Mouse (Mus musculus) right cerebral cortex, postnatal 10 days (tissue): Measurements from ENCODE around the gene Tab1.
"Not testable (repeated sequence)": the region's sequence is repeated elsewhere in the genome, so short reads cannot be mapped to it uniquely, and the experiment has no call there.

ENCODE experiments used
- DNase-seq, 2 experiments: peaks; one replicate each; pipeline ENCODE4 v3.0.0; 2021; ENCODE audit warnings: low spot score in 2 of 2

Gene Tab1

GRCm38 (mm10) chr15:80105490-80106410, 27.2 kb upstream of the Tab1 start:
- no peak for DNase-seq

DNA sequence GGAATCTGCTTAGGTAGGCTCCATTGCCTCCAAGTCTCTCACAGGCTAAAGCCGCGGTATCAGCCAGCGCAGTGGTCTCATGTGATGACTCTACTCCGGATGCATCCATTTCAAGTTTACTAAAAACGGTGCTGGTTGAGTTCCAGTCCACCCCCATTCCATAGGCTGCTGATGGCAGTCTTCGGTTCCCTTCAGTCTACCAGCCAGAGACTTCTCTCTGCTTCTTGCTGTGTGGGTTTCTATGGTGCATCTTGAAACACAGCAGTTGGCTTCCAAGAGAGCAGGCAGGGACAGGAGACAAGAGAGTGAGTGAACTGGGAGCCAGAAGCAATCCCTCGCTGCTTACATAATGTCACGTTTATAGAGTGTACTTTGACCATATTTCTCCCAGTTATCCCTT, 25.8 kb upstream of the Tab1 start:
- no peak for DNase-seq

DNA sequence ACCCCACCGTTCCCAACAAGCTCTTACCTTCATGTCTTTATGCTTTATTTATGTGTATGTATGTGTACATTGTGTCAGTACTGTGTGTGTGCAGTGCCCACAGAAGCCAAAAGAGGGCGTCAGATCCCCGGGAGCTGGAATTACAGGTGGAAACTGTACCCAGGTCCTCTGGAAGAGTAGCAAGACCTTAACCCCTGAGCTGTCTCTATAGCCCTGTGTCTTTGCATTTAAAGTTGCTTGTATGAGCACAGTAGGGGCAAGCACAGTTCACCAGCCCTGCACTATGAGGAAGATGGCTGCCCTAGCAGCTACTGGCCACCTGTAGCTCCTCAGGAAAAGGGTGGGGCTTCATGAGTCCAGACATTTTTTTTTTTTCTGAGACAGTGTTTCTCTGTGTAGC, 25.4 kb upstream of the Tab1 start:
- DNase-seq, result no peak

DNA sequence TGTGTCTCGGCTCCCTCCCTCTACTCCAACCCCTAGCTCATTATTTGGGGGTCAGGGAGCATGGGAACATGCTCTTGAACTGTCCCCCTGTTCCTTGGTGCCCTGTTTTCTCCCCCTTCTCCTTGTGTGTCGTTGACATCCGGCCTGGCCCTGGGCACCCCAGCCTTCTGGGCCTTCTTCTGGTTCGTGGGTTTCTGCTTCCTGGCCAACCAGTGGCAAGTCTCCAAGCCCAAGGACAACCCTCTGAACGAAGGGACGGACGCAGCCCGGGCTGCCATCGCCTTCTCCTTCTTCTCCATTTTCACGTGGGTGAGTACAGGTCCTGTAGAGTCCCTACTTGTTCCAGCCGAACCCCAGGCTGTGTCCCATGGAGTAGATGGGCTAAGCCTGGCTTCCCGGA, 21.5 kb upstream of the Tab1 start:
- DNase-seq, result no peak

DNA sequence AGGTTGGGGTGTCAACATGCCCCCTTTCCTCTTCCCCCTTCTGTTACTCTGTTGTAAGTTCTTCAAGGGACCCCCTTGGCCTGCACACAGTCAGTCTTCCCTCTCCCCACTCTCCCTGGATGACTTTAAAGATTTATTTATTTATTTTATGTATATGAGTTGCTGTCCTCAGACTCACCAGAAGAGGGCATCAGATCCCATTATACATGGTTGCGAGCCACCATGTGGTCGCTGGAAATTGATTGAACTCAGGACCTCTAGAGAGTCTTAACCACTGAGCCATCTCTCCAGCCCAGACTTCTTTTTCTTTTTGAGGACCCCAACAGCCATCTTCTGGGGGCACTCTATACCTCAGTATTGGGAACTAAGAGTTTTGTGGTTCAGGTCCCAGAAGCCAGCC, 20.4 kb upstream of the Tab1 start:
- DNase-seq, result no peak

DNA sequence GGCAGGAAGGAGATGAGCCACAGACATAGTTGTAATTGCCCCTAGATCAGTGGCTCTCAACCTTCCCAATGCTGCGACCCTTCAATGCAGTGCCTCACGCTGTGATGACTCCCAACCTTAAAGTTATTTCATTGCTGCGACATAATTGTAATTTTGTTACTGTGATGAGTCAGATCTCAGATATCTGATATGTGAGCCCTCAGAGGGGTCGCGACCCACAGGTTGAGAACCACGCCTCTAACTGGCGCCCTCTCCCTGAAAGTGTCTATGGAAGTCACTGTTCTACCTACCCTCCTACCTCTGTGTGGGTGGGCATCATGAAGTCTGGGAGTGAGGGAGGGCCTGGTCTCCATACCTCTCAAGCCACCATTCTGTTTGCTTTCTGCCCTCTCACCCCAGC, 18.5 kb upstream of the Tab1 start:
- no peak for DNase-seq

DNA sequence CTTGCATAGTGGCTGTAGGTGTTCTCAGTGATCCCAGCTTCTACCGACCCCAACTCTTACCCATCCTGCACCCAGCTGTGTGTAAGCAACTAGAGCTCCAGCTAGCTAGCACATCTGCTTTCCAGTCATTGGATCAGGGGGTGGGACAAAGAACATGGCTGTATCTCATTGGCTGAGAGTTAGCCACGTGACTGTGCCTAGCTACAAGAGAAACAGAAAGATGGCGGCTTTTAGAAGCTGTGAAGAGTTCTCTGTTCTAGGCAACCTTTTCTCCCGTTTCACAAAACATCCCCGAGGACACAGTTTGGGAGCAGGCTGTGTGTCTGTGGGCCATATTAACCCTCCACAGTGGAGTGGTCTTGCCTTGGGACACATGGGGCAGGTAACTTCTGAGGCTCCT, 17.7 kb upstream of the Tab1 start:
- no peak for DNase-seq

GRCm38 (mm10) chr15:80115866-80116794, 16.8 kb upstream of the Tab1 start:
- no peak for DNase-seq

DNA sequence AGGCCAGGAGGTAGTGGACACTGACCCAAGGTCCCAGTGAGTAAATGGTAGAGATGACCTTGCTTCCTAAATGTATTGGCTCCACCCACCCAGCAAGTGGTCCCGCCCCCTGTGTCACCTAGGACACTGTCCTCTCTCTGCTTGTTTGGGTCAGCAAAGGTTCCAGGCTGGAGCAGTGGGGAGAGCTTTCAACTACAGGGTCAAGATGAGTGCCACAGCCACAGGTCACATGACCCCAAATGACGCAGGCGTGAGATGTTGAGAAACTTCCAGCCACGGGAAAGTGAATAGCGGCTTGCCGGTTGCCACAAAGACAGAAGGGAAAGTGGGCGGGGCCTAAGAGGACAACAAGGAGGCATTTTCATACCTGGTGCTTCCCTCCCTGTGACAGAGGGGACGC, 15.8 kb upstream of the Tab1 start:
- no peak for DNase-seq

DNA sequence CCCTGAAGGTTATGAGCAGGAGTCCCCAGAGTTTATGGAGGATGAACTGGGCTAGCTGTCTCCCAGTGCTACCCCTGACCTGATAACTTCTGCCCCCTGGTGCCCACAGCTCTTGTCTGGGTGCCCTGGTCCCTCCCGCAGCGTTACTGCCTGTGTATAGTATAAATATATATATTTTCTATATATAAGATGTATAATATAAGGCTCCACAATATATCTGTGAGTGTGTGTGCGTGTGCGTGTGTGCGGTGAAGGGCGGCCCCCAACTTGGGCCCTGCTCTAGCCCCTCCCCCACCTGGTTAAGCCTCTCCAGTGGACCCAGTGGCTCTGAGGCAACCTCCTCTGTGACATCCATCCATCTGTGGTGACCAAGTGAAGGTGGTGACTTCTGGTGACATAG, 13.9 kb upstream of the Tab1 start:
- peak in 1 of 2 experiments; percentile 31 for DNase-seq

DNA sequence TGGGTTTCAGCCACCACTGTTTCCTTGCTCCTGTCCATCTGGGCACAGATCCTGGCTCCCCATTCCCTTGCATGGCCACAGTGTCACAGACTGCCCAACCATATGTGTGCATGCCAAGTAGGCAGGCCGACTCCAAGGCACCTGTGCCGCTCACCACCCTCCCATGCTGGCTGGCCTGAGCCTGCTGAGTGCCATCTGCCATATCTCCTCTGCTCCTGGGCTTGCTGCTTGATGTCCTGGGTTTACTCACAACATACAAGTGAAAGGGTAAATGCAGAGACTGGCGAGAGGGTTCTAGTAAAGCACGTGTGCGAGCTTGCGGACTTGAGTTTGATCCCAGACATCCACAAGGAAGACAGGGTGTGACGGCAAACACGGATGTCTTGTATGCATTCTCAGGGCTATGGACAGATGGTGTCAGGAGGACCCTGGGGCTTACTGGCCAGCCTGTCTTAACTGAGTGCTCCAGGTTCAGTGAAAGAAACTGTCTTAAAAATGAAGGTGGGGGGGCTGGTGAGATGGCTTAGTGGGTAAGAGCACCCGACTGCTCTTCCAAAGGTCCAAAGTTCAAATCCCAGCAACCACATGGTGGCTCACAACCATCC, 11.1 kb upstream of the Tab1 start:
- no peak for DNase-seq

DNA sequence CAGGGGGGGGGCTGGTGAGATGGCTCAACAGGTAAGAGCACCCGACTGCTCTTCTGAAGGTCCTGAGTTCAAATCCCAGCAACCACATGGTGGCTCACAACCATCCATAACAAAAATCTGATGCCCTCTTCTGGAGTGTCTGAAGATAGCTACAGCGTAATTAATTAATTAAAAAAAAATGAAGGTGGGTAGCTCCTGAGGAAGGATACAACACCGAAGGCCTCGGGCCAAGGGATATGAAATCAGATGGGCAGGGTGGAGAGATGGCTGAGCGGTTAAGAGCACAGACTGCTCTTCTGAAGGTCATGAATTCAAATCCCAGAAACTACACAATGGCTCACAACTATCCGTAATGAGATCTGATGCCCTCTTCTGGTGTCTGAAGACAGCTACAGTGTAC, 10.5 kb upstream of the Tab1 start:
- not testable (repeated sequence) for DNase-seq

DNA sequence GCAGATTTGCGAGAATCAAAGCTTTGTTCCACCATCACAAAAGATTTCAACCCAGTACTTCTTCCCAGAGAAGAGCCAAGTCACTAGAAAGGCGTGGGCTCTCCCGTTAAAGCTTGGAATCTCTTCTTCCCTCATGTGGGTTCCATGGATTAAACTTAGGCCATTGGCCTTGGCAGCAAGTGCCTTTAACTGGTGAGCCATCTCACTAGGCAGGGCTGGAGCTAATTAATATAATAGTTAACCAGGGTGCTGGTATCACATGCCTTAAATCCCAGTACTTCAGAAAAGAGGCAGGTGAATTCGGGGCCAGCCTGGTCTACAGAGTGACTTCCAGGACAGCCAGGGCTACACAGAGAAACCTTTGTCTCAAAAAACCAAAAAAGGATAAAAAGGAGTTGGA, 8.3 kb upstream of the Tab1 start:
- DNase-seq, result no peak

DNA sequence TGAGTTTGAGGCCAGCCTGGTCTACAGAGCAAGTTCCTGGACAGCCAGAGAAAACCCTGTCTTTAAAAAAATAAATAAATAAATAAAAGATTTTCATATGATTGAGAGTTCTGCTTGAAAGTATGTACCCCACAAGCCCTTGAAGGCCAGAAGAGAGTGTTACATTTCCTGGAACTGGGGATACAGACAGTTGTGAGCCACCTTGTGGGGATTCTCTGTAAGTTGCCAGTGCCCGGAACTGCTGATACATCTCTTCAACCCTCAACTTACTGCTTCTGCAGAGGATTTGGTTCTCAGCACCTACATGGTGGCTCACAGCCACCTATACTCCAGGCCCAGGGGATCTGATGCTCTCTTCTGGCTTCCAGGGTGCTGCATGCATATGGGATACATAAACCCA, 5.7 kb upstream of the Tab1 start:
- DNase-seq, result no peak

- no peak for DNase-seq
Observed at GRCm38 (mm10) chr15:80129982-80130381, 2.9 kb upstream of the Tab1 start.

GRCm38 (mm10) chr15:80130689-80131088, 2.2 kb upstream of the Tab1 start:
- DNase-seq, result no peak

GRCm38 (mm10) chr15:80131421-80131820, 1.5 kb upstream of the Tab1 start:
- DNase-seq, result no peak

GRCm38 (mm10) chr15:80132452-80132851, 475 bp upstream of the Tab1 start:
- no peak for DNase-seq

DNA sequence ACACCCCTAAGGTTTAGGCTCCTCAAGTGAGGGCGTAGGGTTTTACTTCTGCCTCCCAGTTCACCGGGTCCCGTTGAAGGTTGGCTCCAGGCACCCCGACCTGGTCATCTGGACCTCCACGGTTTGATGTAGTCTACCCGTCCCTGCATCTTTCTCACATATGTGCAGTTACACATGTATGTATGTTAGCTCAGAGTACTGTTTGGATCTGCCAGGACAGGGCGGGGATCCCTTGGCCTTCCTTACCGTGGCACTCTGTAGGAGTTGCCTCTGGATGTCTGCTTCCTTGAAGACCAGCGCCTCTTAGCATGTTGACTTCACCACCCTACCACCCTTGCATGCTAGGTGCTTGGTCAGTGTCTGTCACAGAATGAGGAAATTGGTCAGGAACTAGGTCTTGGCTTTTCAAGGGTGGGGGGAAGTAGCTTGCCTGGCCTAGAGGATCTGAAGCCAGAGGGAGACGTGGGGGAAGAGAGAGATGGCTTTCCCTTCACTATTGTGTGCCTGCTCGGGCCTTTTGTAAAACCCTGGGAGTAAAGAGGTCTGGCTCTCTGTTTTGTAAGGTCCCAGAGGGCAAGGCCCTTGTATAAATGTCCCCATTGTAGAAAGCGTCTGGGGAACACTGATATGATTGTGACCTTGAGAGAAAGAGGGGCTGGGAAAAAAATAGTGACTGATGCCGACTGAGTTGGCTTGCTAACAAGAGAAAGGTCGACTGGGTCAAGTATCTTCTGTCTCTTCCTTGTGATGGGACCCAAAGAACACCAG, 939 bp downstream of the Tab1 start:
- no peak for DNase-seq

GRCm38 (mm10) chr15:80134450-80134847, 1.5 kb downstream of the Tab1 start:
- DNase-seq, result no peak

- DNase-seq, result no peak
Observed at GRCm38 (mm10) chr15:80135499-80135898, 2.6 kb downstream of the Tab1 start.

- DNase-seq, result no peak
Observed at GRCm38 (mm10) chr15:80136645-80137044, 3.7 kb downstream of the Tab1 start.
